Mouse (Mus musculus) liver, adult 2 months (tissue): ENCODE data around the gene Slc25a48.

Experiments used
- CTCF ChIP-seq: fragments of 200-500 bp; IDR thresholded peaks from 2 replicates; pipeline ENCODE4 v1.5.1; 2011; ENCODE audit warnings: low read depth, low read length, control low read depth
- POLR2A ChIP-seq: fragments of 200-500 bp; IDR thresholded peaks from 2 replicates; pipeline ENCODE4 v1.6.1; 2011; ENCODE audit warnings: low read length, control low read depth; ENCODE audit not compliant: insufficient read depth; ENCODE audit errors: extremely low read depth

GRCm38 (mm10) chr13:56403381-56404086 lies 34.6 kb upstream of the Slc25a48 start:
- TF ChIP-seq CTCF (no peak), POLR2A (no peak)
